Mouse (Mus musculus): ENCODE data around the gene Igsf3.

Gene Igsf3

DNA sequence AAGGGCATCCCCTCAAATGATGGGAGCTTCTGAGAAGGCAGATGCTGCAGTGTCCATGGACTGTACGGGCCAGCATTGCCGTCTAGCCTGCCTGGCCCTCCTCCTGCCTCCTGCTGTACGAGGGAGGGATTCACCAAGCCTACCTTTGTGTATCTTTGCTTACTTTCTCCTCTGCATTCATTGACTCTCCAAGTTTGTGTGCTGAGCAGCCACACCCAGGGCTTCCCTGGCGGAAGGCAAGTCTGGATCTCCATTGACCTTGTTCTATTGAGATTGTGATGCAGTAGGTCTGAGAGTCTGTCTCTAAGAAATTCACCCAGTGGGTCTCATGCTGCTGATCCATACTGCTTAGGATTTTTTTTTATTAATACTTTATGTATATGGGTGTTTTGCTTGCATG is 70.4 kb downstream of the Igsf3 start:
- DNase-seq (ENCODE audit: low spot score) = no peak

DNA sequence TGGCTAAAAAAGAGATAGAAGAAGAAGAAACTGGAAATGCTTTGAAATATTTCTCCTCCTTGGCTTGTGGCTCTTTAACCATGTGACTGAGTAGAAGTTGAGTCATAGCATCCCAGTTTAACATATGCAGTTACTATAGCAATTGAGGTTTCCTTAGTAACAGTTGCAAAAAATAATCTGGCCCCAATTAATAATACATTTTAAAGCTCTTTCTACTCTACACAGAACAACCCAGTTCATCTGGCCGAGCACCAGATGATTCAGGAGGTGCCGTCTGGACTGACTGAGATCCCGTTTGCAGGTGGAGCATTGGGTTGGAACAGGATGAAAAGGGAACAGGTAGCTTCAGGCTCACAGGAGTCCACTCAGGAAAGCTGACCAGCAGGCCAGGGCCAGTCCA is 71.9 kb downstream of the Igsf3 start:
- DNase-seq (ENCODE audit: low spot score) = no peak

DNA sequence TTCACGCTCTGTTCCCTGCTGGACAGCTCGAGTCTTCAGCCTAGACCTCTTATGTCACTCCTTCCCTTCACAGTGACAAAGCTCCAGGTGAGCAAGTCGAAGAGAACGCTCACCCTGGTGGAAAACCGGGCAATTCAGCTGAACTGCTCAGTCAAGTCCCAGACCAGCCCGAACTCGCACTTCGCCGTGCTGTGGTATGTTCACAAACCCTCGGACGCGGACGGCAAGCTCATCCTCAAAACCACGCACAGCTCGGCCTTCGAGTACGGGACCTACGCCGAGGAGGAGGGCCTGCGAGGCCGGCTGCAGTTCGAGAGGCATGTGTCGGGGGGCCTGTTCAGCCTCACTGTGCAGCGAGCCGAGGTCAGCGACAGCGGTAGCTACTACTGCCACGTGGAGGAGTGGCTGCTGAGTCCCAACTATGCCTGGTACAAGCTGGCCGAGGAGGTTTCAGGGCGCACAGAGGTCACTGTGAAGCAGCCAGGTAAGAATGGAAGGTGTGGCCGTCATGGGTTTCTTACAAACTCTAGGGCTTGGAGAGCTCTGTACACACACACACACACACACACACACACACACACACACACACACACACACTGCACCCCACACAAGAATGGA is 74.0 kb downstream of the Igsf3 start:
- no peak for DNase-seq (ENCODE audit: low spot score)

DNA sequence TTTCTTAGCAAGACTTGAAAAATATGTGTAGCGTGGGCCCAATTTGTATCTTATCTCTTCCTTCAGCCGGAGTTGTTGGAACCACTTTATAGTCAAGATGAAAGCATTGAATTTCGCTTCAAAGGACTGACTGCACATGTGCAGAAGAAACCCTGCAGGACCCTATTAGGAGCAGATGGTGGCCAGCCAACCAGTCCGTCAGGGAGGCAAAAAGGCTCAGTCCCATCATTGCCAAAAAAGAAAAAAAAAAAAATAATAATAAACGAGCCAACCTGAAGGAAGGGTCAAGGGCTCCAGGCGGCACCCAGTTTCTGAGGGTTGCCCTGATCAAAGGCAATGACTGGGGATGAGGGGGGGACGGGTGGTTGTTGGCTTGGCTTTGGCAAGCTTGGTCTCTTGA is 83.7 kb downstream of the Igsf3 start:
- no peak for DNase-seq (ENCODE audit: low spot score)

DNA sequence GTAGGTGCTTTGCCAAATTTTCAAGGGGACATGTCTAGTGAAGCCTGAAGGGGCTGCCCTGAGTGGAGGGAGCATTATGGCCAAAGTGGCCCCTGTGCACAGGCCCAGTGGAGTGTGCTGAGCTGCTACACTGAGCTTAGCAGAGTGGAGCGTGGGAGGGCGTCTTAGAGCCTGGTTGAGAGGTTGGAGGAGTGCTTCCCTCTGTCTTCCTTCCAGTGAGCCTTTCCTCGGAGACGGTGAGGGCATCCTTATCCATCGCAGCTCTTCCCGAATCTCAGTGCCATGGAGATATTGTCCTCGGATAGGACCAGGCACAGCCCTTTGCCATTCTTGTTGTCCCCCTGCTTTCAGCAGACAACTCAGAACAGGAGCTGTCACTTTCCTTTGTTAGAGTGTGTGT is 84.2 kb downstream of the Igsf3 start:
- no peak for DNase-seq (ENCODE audit: low spot score)

DNA sequence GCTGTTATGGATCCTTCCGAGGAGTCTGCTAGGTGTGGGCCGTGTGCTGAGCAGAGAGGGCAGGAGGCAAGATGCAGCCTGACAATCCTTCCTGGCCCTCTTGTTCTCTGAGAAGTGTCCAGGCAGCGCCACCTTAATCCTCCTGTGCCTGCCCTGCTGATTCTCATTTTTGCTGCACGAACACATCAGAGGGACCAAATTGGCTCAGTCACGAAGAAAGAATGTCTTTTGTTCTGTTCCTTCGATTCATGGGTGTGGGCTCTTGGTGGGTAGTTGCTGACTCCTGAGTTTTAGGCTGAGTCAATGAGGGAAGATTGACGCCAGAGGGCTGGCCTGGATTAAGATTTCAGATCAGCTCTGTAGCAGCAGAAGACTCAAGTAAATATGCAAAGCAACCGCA is 84.9 kb downstream of the Igsf3 start:
- peak; percentile 51 for DNase-seq (ENCODE audit: low spot score)

DNA sequence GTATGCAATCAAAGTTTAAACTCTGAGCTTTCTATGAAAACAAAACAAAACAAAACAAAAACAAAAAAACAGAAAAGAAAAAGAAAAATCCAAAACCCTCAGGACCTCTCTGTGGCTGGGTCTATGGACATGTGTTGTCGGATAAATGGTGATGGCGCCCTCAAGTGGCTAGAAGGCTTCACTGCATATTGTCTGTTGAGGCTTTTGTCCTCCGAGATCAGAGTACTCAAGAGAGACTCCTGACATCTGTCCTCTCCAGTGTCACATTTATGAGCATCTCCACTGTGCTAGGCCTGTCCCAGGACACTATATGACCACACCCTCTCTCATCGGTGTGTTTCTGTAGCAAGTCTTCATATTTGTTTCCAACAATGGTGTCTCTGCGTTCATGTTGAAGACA is 85.4 kb downstream of the Igsf3 start:
- DNase-seq (ENCODE audit: low spot score) = peak; percentile 92

DNA sequence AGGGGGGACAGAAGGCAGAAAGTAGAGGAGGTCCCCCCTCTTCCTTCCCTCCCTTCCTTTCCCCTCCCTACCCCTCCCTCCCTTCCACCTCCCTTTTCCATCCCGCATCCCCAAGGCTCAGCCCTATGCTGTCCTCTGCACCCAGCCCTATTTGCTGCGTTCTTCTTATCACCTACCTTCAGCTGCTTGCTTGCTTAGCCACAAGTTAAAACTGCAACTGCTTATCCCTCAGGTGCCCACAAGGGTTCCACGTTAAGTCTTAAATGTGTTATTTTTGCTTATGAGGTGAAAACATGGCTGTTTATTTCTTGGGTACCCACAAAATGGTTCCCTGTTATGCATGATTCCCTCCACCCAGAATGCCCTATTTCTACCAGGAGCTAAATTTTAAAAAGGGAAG is 86.6 kb downstream of the Igsf3 start:
- DNase-seq (ENCODE audit: low spot score) = no peak

DNA sequence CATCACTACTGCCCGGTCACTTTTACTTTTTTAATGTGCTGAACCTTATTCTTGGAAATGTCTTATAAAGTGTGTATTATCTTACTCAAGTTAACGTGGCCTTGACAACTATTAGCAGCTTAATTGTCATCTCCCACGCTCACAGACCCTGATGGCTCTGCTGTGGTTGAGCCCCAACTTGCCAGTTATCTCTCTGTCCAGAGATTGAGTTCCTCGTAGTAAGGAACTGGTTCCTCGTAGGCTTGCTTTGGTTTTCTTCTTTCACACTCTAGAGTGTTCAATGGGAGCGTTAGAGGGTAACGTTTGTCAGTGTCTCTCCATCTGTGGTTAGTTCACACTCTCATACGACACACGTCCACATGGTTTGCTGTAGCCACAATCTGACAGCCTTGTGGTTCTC is 92.8 kb downstream of the Igsf3 start:
- DNase-seq (ENCODE audit: low spot score) = no peak

DNA sequence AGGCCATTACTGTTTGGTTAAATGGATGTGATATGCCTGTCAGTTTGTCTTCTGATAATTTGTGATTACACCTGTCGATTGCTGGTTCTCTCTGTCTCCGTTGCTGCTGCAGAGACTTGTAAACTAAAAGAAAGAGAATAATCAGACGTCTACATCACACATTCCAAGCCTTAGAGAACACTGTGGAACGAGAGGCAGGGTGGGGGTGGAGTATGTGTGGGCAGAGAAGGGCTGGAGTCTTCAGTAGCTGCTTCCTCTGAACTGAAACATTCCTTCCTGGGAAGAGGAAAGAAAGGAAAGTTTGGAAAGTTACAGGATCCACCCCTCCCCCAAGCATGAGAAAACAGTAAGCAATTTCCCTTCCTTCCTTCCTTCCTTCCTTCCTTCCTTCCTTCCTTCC is 95.0 kb downstream of the Igsf3 start:
- no peak for DNase-seq (ENCODE audit: low spot score)

DNA sequence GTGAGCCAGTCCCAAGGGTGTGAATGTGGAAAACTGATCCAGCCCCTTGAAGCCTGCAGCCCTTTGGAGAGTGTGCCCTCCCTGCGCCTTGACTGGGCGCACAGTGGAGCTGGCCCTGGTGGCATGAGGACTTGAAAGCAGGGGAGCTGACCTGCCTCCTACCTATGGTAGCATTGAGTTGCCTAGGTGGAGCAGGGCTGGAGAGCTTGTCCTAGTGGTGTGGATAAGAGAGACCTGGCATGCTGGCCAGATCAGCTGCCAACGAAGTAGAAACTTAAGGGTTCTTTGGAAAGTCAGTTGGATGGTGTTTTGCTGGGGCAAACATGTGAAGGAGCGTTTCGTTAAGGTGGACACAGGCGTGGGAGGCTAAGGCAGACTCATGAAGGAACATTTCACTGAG is 105.1 kb downstream of the Igsf3 start:
- no peak for DNase-seq (ENCODE audit: low spot score)

DNA sequence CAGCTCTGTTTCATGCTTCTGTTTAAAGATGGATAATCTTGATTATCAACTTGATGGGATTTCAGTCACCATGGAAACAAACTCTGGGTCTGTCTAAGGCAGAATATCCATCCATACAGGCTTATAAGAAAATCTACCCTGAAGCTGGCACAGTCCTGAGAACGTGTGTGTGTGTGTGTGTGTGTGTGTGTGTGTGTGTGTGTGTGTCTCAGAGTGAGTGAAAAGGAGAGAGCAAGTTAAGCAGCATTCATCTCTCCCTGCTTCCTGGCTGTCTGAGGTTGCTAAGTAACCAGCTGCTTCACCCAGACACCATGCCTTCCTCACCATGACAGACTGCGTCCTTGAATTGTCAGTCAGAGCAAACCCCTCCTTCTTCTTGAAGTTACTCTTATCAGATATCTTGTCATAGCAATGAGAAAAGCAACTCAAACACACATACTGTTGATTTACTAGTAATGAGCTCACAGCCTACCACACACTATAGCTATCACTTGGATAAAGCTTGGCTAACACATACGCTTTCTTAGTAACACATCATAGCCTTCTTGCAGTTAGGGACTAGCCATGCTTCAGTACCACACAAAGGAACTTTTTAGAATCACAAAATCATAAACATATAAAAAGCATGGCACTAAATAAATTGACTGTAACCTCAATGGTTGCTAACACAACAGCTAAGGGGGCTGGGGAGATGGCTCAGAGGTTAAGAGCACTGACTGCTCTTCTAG is 106.5 kb downstream of the Igsf3 start:
- no peak for DNase-seq (ENCODE audit: low spot score)

DNA sequence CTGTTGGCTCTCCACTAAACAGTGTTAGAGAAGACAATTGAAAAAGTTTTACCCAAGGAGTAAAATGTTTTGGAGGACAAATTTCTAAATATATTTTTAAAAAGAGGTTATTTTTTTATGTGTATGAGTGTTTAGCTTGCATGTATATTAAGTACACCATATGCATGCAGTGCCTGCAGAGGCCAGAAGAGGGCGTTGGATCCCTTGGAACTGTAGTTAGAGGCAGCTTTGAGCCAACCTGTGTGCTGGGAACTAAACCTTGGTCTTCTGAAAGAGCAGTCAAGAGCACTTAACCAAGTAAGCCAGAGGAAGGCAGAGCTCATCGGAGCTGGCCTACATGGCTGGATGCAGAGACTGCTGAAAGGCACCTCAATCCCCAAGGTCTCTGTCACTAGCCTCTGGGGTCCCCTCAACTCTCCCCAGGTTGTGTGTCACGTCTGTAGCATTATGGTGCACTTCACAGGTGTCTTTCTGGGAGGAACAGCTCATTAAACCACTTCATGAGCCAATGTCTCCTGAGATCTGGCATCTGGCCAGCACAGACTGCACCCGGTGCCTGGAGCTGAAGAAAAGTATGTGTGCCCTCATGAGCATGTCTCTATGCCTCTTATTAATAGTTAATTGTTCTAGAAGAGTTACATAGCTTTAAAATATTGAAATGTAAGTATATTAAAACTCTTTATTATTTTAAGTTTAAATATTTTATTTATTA is 109.3 kb downstream of the Igsf3 start:
- no peak for DNase-seq (ENCODE audit: low spot score)

DNA sequence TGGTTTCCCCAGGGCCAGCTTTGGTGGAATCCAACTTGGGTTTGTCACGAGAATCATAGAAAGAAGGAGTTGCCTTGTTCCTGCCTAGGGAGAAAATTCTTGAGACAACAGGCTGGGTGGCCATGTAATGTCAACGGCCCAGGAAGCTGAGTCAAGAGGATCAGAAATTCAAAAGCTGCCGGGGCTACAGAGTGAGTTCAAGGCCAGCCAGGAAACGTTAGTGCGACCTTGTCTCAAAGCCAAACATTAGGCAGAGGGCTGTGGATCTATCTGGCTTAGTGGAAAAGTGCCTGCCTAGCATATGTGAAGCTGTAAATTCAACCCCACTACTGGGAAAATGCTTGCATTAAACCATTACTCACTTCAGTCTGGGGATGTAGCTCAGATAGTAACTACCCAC is 110.6 kb downstream of the Igsf3 start:
- DNase-seq (ENCODE audit: low spot score) = no peak

DNA sequence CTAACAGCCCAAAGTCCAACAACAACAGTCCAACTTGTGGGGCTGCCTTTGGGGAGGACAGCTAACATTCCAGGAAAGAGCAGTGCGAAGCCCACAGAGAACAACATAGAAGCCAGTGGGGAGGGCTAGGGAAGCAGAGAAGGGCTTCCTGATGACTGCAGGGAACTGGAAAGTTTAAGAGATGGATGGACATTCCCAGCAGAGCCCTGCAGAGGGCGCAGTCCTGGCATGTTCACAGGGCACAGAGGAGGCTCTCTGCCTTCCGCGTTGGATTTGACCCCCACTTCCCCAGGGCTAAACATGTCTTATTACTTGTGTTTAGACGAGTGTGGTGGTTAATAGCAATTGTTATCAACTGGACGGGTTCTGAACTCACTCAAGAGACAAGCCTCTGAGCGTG is 111.3 kb downstream of the Igsf3 start:
- no peak for DNase-seq (ENCODE audit: low spot score)

DNA sequence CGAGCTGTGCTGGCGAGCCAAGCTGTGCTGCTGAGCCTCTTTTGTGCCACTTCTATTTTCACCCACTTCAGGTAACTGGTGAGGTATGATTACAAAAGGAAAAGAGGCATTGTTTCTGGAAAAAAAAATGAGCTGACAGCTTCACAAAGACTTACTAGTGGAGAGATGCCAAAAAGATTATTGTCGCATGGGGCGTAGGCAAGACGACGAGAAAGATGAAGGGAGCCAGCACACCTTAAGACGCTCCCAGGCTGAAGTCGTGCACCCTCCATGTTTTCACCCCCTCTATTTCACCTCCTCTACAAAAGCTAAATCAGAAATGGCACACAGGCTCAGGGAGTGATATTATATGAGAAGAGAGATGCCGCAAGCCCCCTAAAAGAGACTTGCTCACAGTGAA is 113.6 kb downstream of the Igsf3 start:
- no peak for DNase-seq (ENCODE audit: low spot score)

DNA sequence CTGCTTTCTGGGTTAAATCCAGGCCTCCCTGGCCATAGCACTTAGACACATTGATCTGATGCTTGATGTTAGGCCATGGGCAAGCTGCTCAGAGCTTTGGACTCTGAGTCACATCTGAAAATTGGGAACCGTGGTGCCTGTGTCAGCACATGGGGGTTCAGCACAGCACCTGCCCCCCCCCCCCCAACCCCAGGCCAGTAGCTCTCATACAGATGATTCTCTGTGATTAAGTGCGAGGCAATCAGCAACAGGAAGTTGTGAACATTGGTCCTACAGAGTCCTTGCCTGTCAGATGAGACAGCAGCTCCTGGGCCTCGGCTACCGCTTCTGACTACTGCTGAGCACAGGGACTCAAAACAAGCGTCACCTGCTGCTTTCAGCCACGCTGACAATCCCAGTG is 116.0 kb downstream of the Igsf3 start:
- DNase-seq (ENCODE audit: low spot score) = no peak

DNA sequence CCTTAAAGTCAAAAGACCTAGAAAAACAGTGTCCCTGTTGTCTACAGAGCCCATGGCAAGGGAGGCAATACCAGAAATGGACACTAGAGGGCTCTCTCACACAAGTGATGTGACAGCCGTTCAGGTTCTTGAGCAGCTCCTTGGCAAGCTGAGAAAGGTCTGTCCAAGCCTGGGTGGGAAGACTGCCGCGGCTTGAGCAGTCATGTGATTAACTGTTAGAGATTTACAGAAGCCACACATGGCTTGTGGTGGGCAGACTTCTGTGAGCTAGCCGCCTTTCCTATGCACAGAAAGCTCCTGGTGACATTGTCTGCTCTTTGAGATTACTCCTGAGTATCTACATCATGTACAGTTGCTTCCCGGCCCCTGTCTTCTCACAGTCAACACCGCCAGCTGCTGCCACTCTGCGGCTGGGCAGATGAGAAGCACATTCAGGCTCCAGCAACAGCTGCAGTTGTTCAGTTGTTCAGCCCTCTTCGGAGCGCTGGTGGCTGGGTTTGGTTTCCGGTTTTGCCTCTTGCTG is 117.1 kb downstream of the Igsf3 start:
- peak; percentile 95 for DNase-seq (ENCODE audit: low spot score)

DNA sequence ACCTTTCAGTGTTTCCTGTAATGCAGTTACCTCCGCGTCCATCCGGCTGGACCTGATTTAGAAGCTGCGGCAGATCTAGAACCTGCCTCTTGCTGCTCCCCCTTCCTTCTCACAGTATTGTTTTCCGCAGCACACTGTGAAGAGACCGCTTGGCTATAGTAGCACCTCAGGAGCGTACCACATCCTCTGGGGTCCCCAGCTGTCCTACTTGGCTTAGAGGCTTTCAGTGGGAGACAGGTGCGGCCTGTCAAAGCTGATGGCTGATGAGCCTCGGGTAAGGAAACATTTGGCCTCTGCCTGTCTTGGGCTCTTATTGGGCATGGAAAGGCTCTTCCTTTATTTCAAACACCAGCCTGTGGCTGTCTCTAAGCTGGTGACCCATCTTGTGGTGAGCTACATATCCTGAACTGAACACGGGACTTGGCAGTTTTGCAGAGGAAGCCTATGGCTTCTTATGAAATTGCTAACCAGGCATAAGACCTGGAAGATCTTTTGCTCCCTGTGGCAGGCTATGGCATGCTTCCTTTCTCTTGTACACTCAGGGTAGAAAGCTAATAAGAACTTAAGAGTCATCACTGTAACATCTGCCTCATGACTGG is 120.6 kb downstream of the Igsf3 start:
- no peak for DNase-seq (ENCODE audit: low spot score)

DNA sequence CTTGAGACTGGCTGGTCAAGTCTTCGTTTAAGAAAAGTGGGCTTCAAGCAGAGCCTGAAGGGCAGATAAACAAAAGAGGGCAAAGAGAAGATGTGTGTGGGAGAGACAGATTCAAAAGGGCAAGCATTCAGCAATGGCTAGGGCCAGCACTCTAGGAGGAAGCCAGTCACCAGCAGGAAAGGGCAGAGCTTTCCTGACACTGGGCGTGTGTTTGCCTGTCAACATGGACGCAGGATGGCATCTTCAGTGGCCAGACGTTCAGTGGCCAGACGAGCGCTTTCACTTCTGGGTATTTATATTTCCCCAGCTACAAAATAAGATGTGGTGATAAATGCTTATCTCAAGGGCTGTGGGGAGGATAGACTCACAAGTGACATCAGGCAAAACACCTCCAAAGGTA is 123.0 kb downstream of the Igsf3 start:
- no peak for DNase-seq (ENCODE audit: low spot score)

DNA sequence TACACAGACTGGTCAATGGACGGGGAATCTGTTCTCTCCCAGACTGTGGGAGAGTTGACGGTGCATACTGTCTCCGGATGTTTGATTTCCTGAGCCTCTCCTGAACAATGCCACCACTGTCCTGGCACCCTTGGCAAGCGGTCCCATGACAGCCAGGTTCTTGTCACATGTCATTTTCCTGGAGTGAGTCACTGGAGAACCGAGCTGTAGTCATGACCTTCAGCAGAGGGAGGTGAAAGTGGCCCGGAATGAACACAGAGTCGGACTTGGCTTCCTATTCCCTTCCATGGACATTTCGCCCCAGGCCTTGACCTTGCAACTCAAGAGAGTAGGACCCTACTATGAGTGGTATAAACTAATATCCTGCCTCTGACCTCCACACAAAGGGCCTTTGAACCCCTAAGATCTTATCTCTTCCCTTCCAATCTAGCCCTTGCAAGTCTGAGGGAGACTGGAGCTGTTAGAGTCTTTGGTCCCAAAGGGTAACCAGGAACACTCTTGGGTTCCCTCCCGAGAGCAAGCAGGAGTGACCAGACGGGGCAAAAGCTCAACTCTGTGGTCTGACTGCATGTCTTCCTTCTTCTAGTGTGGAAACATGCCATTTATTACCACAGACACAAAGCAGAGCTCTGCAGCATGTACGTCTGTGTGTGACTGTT is 123.6 kb downstream of the Igsf3 start:
- DNase-seq (ENCODE audit: low spot score) = no peak

DNA sequence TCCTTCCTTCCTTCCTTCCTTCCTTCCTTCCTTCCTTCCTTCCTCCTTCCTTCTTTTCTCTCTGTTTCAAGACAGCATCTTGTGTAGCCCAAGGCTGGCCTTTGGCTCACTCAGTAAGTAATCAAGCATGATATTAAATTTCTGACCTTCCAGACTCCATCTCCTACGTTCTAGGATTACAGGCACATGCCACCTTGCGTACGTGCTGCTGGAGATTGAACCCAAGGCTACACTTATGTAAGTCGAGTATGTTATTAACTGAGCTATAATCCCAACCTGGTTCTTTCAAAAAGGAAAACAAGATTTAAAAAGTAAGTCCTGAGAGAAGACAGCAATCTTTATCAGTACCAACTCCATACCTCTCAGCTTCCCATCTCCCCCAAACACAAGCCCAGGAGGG is 124.7 kb downstream of the Igsf3 start:
- no peak for DNase-seq (ENCODE audit: low spot score)
